Mouse (Mus musculus): ENCODE results near the gene Actn2.

GRCm38 (mm10) chr13:12376778-12377177 lies 36.2 kb upstream of the Actn2 start:
- no peak for TF ChIP-seq GATA1 (IDR thresholded peaks at IDR 0.05; ENCODE audit: low read length)
- no peak for TF ChIP-seq TAL1 (IDR thresholded peaks at IDR 0.05; ENCODE audit: low read length)

Measured in erythroblast, embryonic 14.5 days (primary cell).